Mouse (Mus musculus) megakaryocyte-erythroid progenitor cell, adult 5-6 weeks (primary cell): ENCODE measurements at regions not wholly inside any gene's neighbourhood (a gene's known extent, or its start where the extent isn't known, plus 50 kb on each side); places are given as distances from the start of the nearest gene placed in this dataset.

Experiments used
- ATAC-seq: replicated peaks from 2 replicates; pipeline ENCODE4 v1.8.0; 2016; ENCODE audit warnings: mild to moderate bottlenecking, inconsistent platforms; ENCODE audit not compliant: severe bottlenecking, poor library complexity, low FRiP score, low TSS enrichment

- no peak for ATAC-seq
Observed at GRCm38 (mm10) chrX:143024325-143024971, 57.9 kb upstream of the Ammecr1 start.

GRCm38 (mm10) chrX:143030371-143031010, 64.0 kb upstream of the Ammecr1 start:
- ATAC-seq: 0 out of 2 replicates have a peak, but pooled peaks have one; percentile 37

- ATAC-seq: no peak
Observed at GRCm38 (mm10) chrX:143039878-143040277, 59.5 kb upstream of the Rtl9 start.

GRCm38 (mm10) chrX:143044296-143044695, 55.1 kb upstream of the Rtl9 start:
- ATAC-seq: peak; percentile 98

- ATAC-seq: no peak
Observed at GRCm38 (mm10) chrX:143046293-143046692, 53.1 kb upstream of the Rtl9 start.
